Mouse (Mus musculus) liver, embryonic 15.5 days (tissue): ENCODE data around the gene Hrg. TPM values are rescaled to one million over a fixed set of nuclear protein-coding genes. Genes with fewer than 3 reads are reported as not detected.
"Not testable (repeated sequence)": the region's sequence is repeated elsewhere in the genome, so short reads cannot be mapped to it uniquely, and the experiment has no call there.

Source experiments
- ATAC-seq: fragments of 200-750 bp; cut with Nextera tagmentation; 2 replicates; pipeline ENCODE4 v1.8.0; 2017; ENCODE audit warnings: moderate number of reproducible peaks, mild to moderate bottlenecking, moderate library complexity; ENCODE audit not compliant: insufficient read depth
- H3K27ac ChIP-seq: fragments of 300-500 bp; sonication (generic); replicated peaks from 2 replicates; pipeline ENCODE4 v1.5.1; 2015; ENCODE audit warnings: mild to moderate bottlenecking, inconsistent platforms
- H3K27me3 ChIP-seq: fragments of 300-500 bp; sonication (generic); 2 replicates; pipeline ENCODE4 v1.6.1; 2015; ENCODE audit warnings: mild to moderate bottlenecking, inconsistent platforms
- H3K36me3 ChIP-seq: fragments of 300-500 bp; sonication (generic); replicated peaks from 2 replicates; pipeline ENCODE4 v1.6.1; 2015; ENCODE audit warnings: moderate library complexity, mild to moderate bottlenecking, inconsistent platforms
- H3K4me1 ChIP-seq: fragments of 300-500 bp; sonication (generic); replicated peaks from 2 replicates; pipeline ENCODE4 v1.6.1; 2015; ENCODE audit warnings: inconsistent platforms
- H3K4me2 ChIP-seq: fragments of 300-500 bp; sonication (generic); 2 replicates; pipeline ENCODE4 v1.6.1; 2015; ENCODE audit warnings: moderate library complexity, mild to moderate bottlenecking, inconsistent platforms
- H3K4me3 ChIP-seq: fragments of 300-500 bp; sonication (generic); replicated peaks from 2 replicates; pipeline ENCODE4 v1.5.1; 2015; ENCODE audit warnings: mild to moderate bottlenecking, inconsistent platforms
- H3K9ac ChIP-seq: fragments of 300-500 bp; sonication (generic); 2 replicates; pipeline ENCODE4 v1.6.1; 2015; ENCODE audit warnings: moderate library complexity, mild to moderate bottlenecking, inconsistent platforms
- H3K9me3 ChIP-seq: fragments of 300-500 bp; sonication (generic); replicated peaks from 2 replicates; pipeline ENCODE4 v1.6.1; 2016; ENCODE audit warnings: inconsistent platforms
- WGBS: fragments of 180-500 bp; shearing (Covaris S2); methylation state at CpG from one replicate; pipeline ENCODE4 v1.1.7; 2015; ENCODE audit warnings: mixed read lengths; ENCODE audit not compliant: insufficient replicate concordance; 5-methylcytosine and 5-hydroxymethylcytosine counted together
- polyA plus RNA-seq: library from polyadenylated mRNA; unstranded; fragments of >200 nt; fragmentation: Nextera tagmentation; extraction: Ambion mirVana; gene quantifications from 2 replicates; pipeline ENCODE4 v1.2.1, GENCODE M21; 2015

Hrg gene
- polyA plus RNA-seq, 1 experiment from 2014 or later = 2.2 TPM

- Histone ChIP-seq H3K4me2 (no peak overlapping the region), H3K27me3 (no peaks in the 10 kb centered on the region)
- no peak for ATAC-seq
These were observed 11.4 kb downstream of the Hrg start for GRCm38 (mm10) chr16:22962256-22962655.

GRCm38 (mm10) chr16:22963293-22963692 is 12.4 kb downstream of the Hrg start:
- H3K27ac ChIP-seq = no peak overlapping the region
- H3K4me3 ChIP-seq = no peak overlapping the region
- H3K4me2 ChIP-seq = no peak overlapping the region
- ATAC-seq = no peak
- H3K9me3 ChIP-seq = no peaks in the 10 kb centered on the region
- H3K4me1 ChIP-seq = no peaks in the 10 kb centered on the region
- no peak overlapping the region for H3K9ac ChIP-seq
- no peaks in the 10 kb centered on the region for H3K36me3 ChIP-seq
- no peaks in the 10 kb centered on the region for H3K27me3 ChIP-seq

More at GRCm38 (mm10) chr16:22962256-22962655, 11.4 kb downstream of the Hrg start:
- no peaks in the 10 kb centered on the region for H3K36me3 ChIP-seq
- no peak overlapping the region for H3K4me3 ChIP-seq
- H3K9me3 ChIP-seq = no peaks in the 10 kb centered on the region
- no peaks in the 10 kb centered on the region for H3K4me1 ChIP-seq
- H3K27ac ChIP-seq = no peak overlapping the region
- no peak overlapping the region for H3K9ac ChIP-seq
- WGBS = 53% methylated on average over 5 of the region's 5 CpGs

GRCm38 (mm10) chr16:22967383-22968030 is 16.6 kb downstream of the Hrg start:
- ATAC-seq = no peak
- Histone ChIP-seq H3K4me3 (no peak overlapping the region), H3K9me3 (no peaks in the 10 kb centered on the region), H3K4me2 (no peak overlapping the region), H3K27me3 (no peaks in the 10 kb centered on the region), H3K9ac (no peak overlapping the region), H3K4me1 (no peaks in the 10 kb centered on the region), H3K36me3 (no peaks in the 10 kb centered on the region), H3K27ac (no peak overlapping the region)
- 41% methylated on average over 1 of the region's 1 CpGs for WGBS

- not testable (repeated sequence) for H3K9me3 ChIP-seq, ATAC-seq, H3K9ac ChIP-seq, H3K27ac ChIP-seq, H3K27me3 ChIP-seq, H3K4me3 ChIP-seq, H3K4me2 ChIP-seq, H3K36me3 ChIP-seq, H3K4me1 ChIP-seq
- 56% methylated on average over 3 of the region's 3 CpGs for WGBS
These were observed 46.1 kb downstream of the Hrg start for GRCm38 (mm10) chr16:22996951-22997350.

Other genes starting within 250 kb of the Hrg start
- 0.16 and 0.22 TPM in 2 replicates for gene Crygs, start 139.5 kb upstream of the Hrg start, polyA plus RNA-seq
- gene Tbccd1, start 93.4 kb upstream of the Hrg start, polyA plus RNA-seq = 22.9 and 27.6 TPM in 2 replicates
- 58.3 and 60.7 TPM in 2 replicates for gene Dnajb11, start 93.2 kb upstream of the Hrg start, polyA plus RNA-seq
- gene Ahsg, start 59.8 kb upstream of the Hrg start, polyA plus RNA-seq = 2,676 and 4,109 TPM in 2 replicates
- gene Fetub, start 32.7 kb upstream of the Hrg start, polyA plus RNA-seq = 7.3 and 12.9 TPM in 2 replicates
- 66.0 and 93.3 TPM in 2 replicates for gene Kng2, start 78.4 kb downstream of the Hrg start, polyA plus RNA-seq
- 918 and 1,131 TPM in 2 replicates for gene Kng1, start 106.8 kb downstream of the Hrg start, polyA plus RNA-seq
- gene Eif4a2, start 156.4 kb downstream of the Hrg start, polyA plus RNA-seq = 58.3 and 60.6 TPM in 2 replicates
- 119 and 137 TPM in 2 replicates for gene Rfc4, start 176.7 kb downstream of the Hrg start, polyA plus RNA-seq
- not detected in 2 replicates for gene Adipoq, start 195.5 kb downstream of the Hrg start, polyA plus RNA-seq